Mouse (Mus musculus): ENCODE data around the gene Birc2.

GRCm38 (mm10) chr9:7784615-7785012 is 52.2 kb downstream of the Birc2 start:
- no peak for TF ChIP-seq CTCF (IDR thresholded peaks at IDR 0.05; ENCODE audit: low read depth, low read length)
- TF ChIP-seq GATA1 (IDR thresholded peaks at IDR 0.05; ENCODE audit: borderline replicate concordance, low read length) = no peak
- TF ChIP-seq TAL1 (conservative IDR thresholded peaks at IDR 0.05; ENCODE audit: low read depth, low read length) = no peak
- no peak for TF ChIP-seq POLR2AphosphoS5 (IDR thresholded peaks at IDR 0.05; ENCODE audit: insufficient replicate concordance, low read depth, low read length)

Data from G1E (cell line).